Mouse (Mus musculus) urinary bladder, adult 2 months (tissue): ENCODE data around the gene Ankrd53. TPM values are rescaled to one million over a fixed set of nuclear protein-coding genes. Genes with fewer than 3 reads are reported as not detected.

Experiments used
- DNase-seq: peaks from one replicate; pipeline ENCODE4 v3.0.0; 2022; ENCODE audit warnings: low spot score
- polyA plus RNA-seq: library from polyadenylated mRNA; depleted of rRNA; stranded (reverse); fragments of >200 nt; gene quantifications from 2 replicates; pipeline ENCODE4 v1.2.3, GENCODE M21; 2012; rRNA removed

The Ankrd53 gene
- polyA plus RNA-seq = not detected in 2 replicates

- no peak for DNase-seq
Observed at GRCm38 (mm10) chr6:83762344-83762743, at the start of gene Ankrd53. Gene Ankrd53, plus strand, starts transcription at chr6:83762644.

GRCm38 (mm10) chr6:83713271-83714136 lies 48.9 kb upstream of the Ankrd53 start:
- DNase-seq = no peak

- no peak for DNase-seq
Observed at GRCm38 (mm10) chr6:83714221-83715123, 48.0 kb upstream of the Ankrd53 start.

- DNase-seq = no peak
Observed at GRCm38 (mm10) chr6:83715461-83716196, 46.8 kb upstream of the Ankrd53 start.

GRCm38 (mm10) chr6:83717026-83717425 lies 45.4 kb upstream of the Ankrd53 start:
- no peak for DNase-seq

- no peak for DNase-seq
Observed at GRCm38 (mm10) chr6:83722526-83722925, 39.9 kb upstream of the Ankrd53 start.

GRCm38 (mm10) chr6:83727178-83727577 lies 35.3 kb upstream of the Ankrd53 start:
- DNase-seq = no peak

- no peak for DNase-seq
Observed at GRCm38 (mm10) chr6:83728488-83728887, 34.0 kb upstream of the Ankrd53 start.

GRCm38 (mm10) chr6:83729350-83729970 lies 33.0 kb upstream of the Ankrd53 start:
- no peak for DNase-seq

GRCm38 (mm10) chr6:83731128-83731527 lies 31.3 kb upstream of the Ankrd53 start:
- DNase-seq = peak; percentile 47

GRCm38 (mm10) chr6:83737311-83737710 lies 25.1 kb upstream of the Ankrd53 start:
- no peak for DNase-seq

GRCm38 (mm10) chr6:83738596-83738995 lies 23.8 kb upstream of the Ankrd53 start:
- no peak for DNase-seq

GRCm38 (mm10) chr6:83742761-83743160 lies 19.7 kb upstream of the Ankrd53 start, which contains the start of gene Atp6v1b1:
Gene Atp6v1b1, plus strand, starts transcription at chr6:83742990.
- DNase-seq = no peak

GRCm38 (mm10) chr6:83743212-83743611 lies 19.2 kb upstream of the Ankrd53 start:
- DNase-seq = no peak

- DNase-seq = no peak
Observed at GRCm38 (mm10) chr6:83744126-83744525, 18.3 kb upstream of the Ankrd53 start.

- DNase-seq = no peak
Observed at GRCm38 (mm10) chr6:83744557-83744956, 17.9 kb upstream of the Ankrd53 start.

- DNase-seq = no peak
Observed at GRCm38 (mm10) chr6:83745466-83745865, 17.0 kb upstream of the Ankrd53 start.

GRCm38 (mm10) chr6:83749286-83749685 lies 13.2 kb upstream of the Ankrd53 start:
- DNase-seq = no peak

- no peak for DNase-seq
Observed at GRCm38 (mm10) chr6:83750171-83750684, 12.2 kb upstream of the Ankrd53 start.

- no peak for DNase-seq
Observed at GRCm38 (mm10) chr6:83756051-83756450, 6.4 kb upstream of the Ankrd53 start.

GRCm38 (mm10) chr6:83762880-83763431 lies 512 bp downstream of the Ankrd53 start:
- DNase-seq = no peak
